Mouse (Mus musculus) yolk sac, embryonic 10.5 days (tissue): Measurements from ENCODE around the gene Dkkl1.

Experiments
- DNase-seq: peaks from one replicate; pipeline ENCODE4 v3.0.0-alpha.2; 2017; ENCODE audit warnings: low spot score

Gene Dkkl1

DNA sequence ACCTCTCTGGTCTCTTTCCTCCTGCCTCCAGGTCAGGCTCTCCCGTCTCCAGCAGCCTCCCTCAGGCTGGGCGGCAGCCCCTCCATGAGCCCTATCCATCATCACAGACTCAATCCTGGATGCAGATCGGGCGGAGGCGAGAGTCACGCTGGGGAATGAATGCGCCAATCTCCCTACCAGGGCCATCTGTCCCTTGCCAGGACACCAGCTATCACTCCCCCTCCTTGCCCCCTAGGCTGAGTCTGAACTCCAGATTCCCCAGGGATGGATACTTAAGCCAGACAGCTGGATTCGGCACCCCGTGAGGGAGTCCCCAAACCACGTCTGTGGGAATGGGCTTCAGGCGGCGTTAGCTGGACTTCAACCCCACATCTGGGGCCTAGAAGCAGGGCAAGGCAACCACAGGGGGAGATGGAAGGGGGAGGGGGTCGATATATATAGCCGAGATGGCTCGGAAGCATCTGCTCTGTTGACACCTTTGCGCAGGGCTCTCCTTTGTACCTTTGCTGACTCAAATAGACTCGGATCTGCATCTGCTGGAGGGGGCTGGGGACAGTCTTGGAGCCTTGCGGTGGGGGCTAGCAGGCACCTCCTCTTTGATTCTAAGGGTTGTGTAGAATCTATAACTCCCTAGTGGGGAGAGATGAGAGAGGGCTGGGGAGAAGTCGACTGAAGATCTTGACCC is 44.0 kb downstream of the Dkkl1 start:
- no peak for DNase-seq

DNA sequence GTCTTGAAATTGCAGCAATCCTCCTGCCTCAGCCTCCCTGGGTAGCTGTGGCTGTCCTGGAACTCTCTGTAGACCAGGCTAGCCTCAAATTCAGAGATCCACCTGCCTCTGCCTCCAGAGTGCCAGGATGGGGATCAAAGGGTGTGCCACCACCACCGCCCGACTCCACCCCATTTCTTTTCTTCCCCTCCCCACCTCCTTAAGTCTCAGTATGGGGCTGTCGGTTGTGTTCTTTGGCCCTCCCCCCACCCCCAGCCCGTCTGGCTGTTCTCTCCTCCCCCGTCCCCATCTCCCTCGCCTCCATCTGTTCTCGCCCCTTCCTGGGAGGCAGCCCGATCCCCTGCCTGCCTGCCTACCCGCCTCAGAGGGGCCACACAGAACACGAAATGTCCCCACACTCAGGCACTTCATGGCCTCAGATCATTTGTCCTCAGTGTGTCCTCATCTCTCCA is 45.0 kb downstream of the Dkkl1 start:
- no peak for DNase-seq

DNA sequence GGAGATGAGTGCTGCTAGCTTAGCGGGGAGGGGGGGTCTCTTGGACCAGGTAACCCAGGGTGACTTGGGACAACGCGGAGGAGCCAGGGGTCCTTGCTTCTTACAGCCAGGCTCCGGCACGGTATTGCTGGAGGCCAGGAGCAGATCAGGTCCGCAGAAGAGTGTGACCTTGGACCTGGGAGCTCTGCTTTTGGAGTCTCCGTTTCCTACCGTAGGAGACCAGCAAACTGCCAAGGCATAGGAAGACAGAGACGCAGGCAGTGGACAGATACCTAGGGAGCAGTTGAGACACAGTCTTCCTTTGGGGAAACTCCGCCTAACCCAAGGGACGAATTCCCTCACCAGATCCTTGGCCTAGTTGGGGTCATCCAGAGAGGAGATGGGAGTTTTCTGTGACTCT is 46.2 kb downstream of the Dkkl1 start:
- no peak for DNase-seq

DNA sequence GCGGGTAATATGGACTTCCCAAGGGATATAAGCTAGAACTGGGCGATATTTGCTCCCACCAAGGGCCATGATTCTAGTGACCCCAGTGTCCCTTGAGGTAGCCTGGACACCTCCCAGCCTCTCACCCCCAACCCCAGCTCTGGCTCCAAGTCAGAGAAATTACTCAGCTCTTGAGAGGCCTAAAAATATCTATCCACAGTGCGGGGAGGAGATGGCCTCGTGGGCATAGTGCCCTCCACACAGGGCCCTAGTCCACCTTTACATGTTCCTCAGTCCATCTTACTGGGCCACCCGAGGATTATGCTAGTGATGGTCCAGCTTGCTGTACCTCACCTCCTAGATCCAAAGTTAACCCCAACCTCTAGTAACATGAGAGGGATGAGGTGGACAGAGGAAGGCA is 47.1 kb downstream of the Dkkl1 start:
- DNase-seq: no peak

DNA sequence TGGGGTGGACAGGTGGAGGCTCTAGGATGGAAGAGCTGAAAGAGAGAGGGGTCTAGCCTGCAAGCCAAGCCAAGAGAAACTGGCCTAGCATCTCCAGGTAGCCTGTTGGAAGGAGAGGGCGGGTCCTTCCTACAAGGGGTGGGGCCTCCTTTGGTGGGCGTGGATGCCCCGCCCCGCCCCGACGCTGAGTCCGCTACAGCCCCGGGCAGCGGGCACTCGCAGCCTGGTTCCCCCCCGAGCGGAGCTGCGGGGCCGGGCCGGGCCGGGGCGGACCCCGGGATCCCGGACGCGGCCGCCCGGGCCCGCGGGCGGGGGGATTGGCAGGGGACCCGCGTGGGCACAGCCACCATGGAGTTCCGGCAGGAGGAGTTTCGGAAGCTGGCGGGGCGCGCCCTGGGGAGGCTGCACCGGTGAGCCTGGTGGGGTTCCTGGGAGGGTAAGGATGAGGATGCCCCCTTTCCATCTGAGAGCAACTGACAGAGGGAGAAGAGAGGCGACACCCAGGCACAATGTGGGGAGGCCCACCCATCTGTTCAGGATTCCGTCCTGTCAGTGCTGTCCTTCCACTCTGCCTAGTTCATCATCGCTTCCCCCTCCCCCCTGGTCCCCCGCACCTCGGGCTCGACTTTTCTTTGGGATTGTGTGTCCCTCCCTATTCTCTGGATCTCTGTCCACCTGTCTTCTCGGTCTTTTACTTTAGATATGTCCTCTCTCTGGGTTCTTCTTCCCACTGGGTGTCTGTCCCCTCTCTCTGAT is 48.0 kb downstream of the Dkkl1 start, which contains the start of gene Slc17a7:
Gene Slc17a7 (plus strand): TSS at position 215 of the 756 bp plus-strand sequence.
- no peak for DNase-seq

DNA sequence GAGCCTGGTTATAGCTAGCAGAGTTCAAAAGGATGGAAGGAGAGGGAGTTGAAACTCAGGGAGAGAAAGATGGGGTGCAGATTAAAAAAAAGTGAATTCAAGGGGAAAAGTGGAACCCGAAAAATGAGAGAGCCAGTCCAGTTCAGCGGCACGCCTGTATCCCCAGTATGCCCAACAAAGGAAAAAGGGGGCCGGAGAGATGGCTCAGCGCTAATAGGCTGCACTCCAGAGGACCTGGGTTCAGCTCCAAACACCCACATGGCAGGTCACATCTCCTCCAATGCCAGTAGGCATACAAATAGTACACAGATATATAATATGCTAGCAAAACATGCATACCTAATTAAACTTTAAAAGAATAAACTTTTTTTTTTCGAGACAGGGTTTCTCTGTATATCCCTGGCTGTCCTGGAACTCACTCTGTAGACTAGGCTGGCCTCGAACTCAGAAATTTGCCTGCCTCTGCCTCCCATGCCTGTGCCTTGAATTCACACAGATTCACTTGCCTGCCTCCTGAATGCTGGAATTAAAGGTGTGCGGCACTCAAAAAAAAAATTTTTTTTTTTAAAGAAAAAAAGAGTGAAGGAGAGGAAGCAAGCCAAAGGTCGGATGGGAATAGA is 48.8 kb downstream of the Dkkl1 start:
- no peak for DNase-seq

DNA sequence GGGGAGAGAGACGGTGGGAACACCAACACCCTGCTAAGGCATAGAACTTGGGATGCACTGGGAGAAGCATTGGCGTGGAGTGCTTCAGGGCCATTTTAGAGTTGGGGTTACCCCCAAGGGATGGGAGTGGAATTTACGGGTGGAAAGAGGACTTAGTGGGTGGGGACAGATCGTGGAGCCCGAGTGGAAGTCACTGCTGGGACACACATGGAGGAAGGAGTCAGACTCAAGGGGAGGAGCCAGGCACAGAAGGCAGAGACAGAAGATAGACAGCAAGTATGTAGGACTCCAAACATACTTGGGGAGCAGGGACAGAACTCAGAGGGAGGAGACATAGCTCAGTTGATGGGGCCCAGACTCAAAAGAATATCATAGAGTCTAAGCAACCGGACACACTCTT is 49.4 kb downstream of the Dkkl1 start:
- no peak for DNase-seq

DNA sequence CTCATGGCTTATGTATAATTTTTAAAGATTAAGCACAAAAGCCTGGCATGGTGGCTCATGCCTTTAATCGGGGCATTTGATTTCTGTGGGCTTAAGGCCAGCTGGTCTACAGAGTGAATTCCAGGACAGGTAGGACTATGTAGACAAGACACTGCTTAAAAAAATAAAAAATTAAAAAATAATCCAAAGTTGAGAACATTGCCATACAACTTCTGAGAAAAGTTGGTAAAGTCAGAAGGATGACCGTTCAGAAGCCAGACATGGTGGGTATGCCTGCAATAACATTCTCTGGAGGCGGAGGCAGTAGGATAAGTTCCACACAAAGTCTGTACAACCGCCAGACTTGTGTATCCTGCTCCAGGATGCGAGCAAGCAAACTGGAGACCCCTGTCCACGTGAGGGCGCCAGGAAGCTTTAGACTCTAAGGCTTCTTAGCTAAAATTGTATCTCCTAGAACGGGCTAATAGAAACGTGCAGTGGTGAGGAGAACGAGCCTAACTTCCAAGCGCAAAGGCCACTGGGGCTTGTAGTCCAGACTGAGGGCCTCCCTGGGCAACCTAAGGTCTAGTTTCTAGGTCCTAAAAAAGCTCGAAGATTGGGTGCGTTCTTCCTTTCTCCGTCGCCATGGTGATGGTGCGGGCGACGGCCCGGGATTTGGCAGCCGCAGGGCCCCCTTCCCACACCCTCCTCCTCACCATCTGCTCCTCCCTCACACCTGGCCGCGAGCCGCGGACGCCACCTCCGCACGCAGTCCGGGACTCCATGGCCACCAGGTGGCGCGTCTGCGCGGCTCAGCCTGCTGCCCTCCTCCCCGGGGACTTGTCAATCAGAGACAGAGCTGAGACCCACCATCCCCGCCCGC is 50.1 kb downstream of the Dkkl1 start:
- peak; percentile 89 for DNase-seq

DNA sequence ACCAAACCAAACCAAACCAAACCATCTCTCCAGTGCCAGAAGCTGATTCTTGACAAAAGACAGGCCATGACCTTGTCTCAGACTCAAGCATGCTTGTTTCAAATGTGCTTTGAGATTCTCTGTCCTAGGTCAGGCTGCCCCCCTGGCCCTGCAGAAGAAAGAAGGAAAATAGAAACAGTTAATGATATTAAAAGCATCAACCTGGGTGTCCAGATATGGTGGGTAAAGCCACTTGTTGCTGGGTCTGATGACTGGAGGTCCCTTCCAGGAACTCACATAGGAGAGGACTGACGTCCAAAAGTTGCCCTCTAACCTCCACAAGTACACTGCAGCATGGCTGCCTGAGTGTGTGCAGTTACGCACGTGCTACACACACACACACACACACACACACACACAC is 51.1 kb downstream of the Dkkl1 start:
- DNase-seq: no peak

DNA sequence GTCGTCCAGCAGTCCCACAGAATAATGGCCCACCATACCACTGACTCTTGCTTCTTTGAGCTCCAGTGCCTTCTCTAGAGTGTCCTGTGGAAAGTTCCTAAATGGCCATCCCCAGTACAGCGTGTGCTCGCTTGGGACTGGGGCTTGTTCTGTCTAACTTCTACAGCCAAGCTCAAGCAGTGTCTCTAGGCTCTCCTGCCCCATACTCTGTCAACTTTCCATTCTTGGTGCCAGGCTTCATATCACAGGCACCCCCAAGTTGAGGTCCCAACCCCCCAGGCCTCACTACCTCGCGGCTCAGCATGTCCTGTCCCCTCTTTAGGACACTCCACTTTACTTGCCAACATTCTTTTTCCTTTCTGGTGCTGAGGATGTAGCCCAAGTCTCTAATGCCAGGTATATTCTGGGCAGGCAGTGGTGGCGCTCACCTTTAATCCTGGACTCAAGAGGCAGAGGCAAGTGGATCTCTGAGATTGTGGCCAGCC is 51.6 kb downstream of the Dkkl1 start:
- DNase-seq: no peak

DNA sequence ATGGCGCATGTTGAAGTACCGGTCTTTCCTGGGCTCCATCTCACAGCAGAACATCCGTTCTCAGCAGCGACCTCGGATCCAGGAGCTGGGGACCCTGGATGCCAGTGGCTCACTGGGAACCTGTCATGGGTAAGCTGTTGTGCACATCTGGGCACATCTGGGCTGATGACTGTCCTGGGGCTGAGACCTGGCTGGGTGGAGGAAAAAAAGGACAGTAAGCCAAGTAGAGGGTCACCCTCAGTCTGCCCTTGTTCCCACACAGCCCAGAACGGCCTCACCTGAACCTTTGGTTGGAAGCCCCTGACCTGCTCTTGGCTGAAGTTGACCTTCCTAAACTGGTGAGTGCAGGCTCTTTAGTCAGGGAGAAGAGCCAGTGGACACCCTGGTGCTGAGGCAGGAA is 53.0 kb downstream of the Dkkl1 start:
- no peak for DNase-seq
